ENCODE assay signal across 21 mouse cellular contexts in genomic region chr17:73807211-73807610, GRCm38 (mm10). TPM values are rescaled to one million over a fixed set of nuclear protein-coding genes. Genes with fewer than 3 reads are reported as not detected.
DNase-seq lines count a peak whose midpoint lies in the region; ATAC-seq and TF ChIP-seq lines count a peak whose summit lies in the region.
"Had no signal": no experiment of that assay in that cellular context is flagged by ENCODE, and none has a peak within 500 bp of the region (broad histone marks: within the 10 kb centered on the region; RNA-seq: fewer than 3 reads in every experiment).

No protein-coding gene starts in this region.

- H3K4me3 ChIP-seq in hindbrain, postnatal 0 days (ENCODE audit: low read length) = no peak overlapping the region
- no peak overlapping the region for H3K4me3 ChIP-seq in hindbrain, embryonic 13.5 days
- H3K4me3 ChIP-seq in liver, embryonic 11.5 days (ENCODE audit: low read depth, low read length) = peak overlapping the region; percentile 22; the same call in 1 of the 2 replicates

- no peaks in the 10 kb centered on the region; the same call in 1 of the 2 replicates for H3K4me1 ChIP-seq in hindbrain, postnatal 0 days (ENCODE audit: insufficient read depth, low read length)
- H3K4me1 ChIP-seq in hindbrain, embryonic 13.5 days (replicated peaks) = peaks cover 21% of the 10 kb centered on the region
- H3K4me1 ChIP-seq in liver, embryonic 11.5 days (replicated peaks; ENCODE audit: control insufficient read depth, insufficient read depth, low read length) = peaks cover 3% of the 10 kb centered on the region; the same call in 1 of the 2 replicates

- peak; percentile 24 for DNase-seq in cerebellum, adult 9-10 months
- DNase-seq in cerebellum, postnatal 4 days (ENCODE audit: low spot score in 2 of 2) = no peak
- DNase-seq in hindbrain, postnatal 0 days (ENCODE audit: low spot score) = no peak
- DNase-seq in A20 (ENCODE audit: low read depth, low spot score) = peak; percentile 67
- DNase-seq in liver, embryonic 11.5 days (ENCODE audit: low spot score) = no peak
- no peak for DNase-seq in Muller cell, postnatal 12 days (ENCODE audit: inconsistent ontology term)
- DNase-seq in frontal cortex, postnatal 14 days (ENCODE audit: low spot score in 2 of 2) = no peak
- DNase-seq: adrenal gland, postnatal 25 days; cerebellum, adult 18-20 months; gastrocnemius, adult 2 months; heart, postnatal 4 days; kidney, adult 8-10 months; kidney, postnatal 4 days; layer of hippocampus, postnatal 36 days; left cerebral cortex, postnatal 4 days; lung, adult 2 months; right cerebral cortex, adult 18-20 months; thymus, adult 2 months had no signal

- no peak overlapping the region for H3K27ac ChIP-seq in hindbrain, postnatal 0 days
- no peak overlapping the region for H3K27ac ChIP-seq in hindbrain, embryonic 13.5 days
- no peak overlapping the region for H3K27ac ChIP-seq in liver, embryonic 11.5 days (ENCODE audit: low read depth, low read length)
- H3K27ac ChIP-seq: gastrocnemius, adult 2 months had no signal

- no peak for ATAC-seq in hindbrain, postnatal 0 days
- ATAC-seq in hindbrain, embryonic 13.5 days (ENCODE audit: low FRiP score) = no peak
- no peak; the same call in 1 of the 2 replicates for ATAC-seq in liver, embryonic 11.5 days (replicated peaks; ENCODE audit: low FRiP score)
- ATAC-seq: forebrain, embryonic 16.5 days; midbrain, embryonic 16.5 days had no signal

- H3K4me2 ChIP-seq in hindbrain, postnatal 0 days (ENCODE audit: low read depth, low read length) = peak overlapping the region; percentile 62
- no peak overlapping the region for H3K4me2 ChIP-seq in hindbrain, embryonic 13.5 days
- peak overlapping the region; percentile 45 for H3K4me2 ChIP-seq in liver, embryonic 11.5 days

- 83% methylated on average over 5 of the region's 5 CpGs for WGBS in hindbrain, postnatal 0 days
- WGBS in hindbrain, embryonic 13.5 days = 92% methylated on average over 5 of the region's 5 CpGs
- WGBS in liver, embryonic 11.5 days = 63% methylated on average over 5 of the region's 5 CpGs

- no peaks in the 10 kb centered on the region for H3K36me3 ChIP-seq in hindbrain, postnatal 0 days (ENCODE audit: insufficient read depth, low read length)
- no peaks in the 10 kb centered on the region for H3K36me3 ChIP-seq in hindbrain, embryonic 13.5 days
- no peaks in the 10 kb centered on the region for H3K36me3 ChIP-seq in liver, embryonic 11.5 days (ENCODE audit: control insufficient read depth, insufficient read depth, low read length)

- no peaks in the 10 kb centered on the region for H3K27me3 ChIP-seq in hindbrain, postnatal 0 days (ENCODE audit: insufficient read depth, low read length)
- no peaks in the 10 kb centered on the region for H3K27me3 ChIP-seq in hindbrain, embryonic 13.5 days
- no peaks in the 10 kb centered on the region; the same call in 1 of the 2 replicates for H3K27me3 ChIP-seq in liver, embryonic 11.5 days (replicated peaks; ENCODE audit: control insufficient read depth, insufficient read depth, low read length)

- H3K9ac ChIP-seq in hindbrain, postnatal 0 days (replicated peaks; ENCODE audit: low read length) = no peak overlapping the region
- no peak overlapping the region for H3K9ac ChIP-seq in hindbrain, embryonic 13.5 days
- H3K9ac ChIP-seq in liver, embryonic 11.5 days (ENCODE audit: low read depth, low read length) = no peak overlapping the region

- no peaks in the 10 kb centered on the region for H3K9me3 ChIP-seq in hindbrain, postnatal 0 days (ENCODE audit: low read length)
- H3K9me3 ChIP-seq in hindbrain, embryonic 13.5 days = no peaks in the 10 kb centered on the region
- no peaks in the 10 kb centered on the region for H3K9me3 ChIP-seq in liver, embryonic 11.5 days (ENCODE audit: control insufficient read depth, low read length)

- no peak for TF ChIP-seq CTCF in hindbrain, postnatal 0 days (IDR thresholded peaks at IDR 0.05; ENCODE audit: low read depth)

RNA-seq across cellular contexts. Expression of gene Ehd3, which starts 3.3 kb away (rescaled TPM):
- total RNA-seq in hindbrain, postnatal 0 days (2014; rRNA removed) = 42.7 and 51.6 TPM in 2 replicates
- 22.8 and 25.5 TPM in 2 replicates for polyA plus RNA-seq in hindbrain, postnatal 0 days (2015; fragmentation: Nextera tagmentation; extraction: Ambion mirVana)
- polyA plus RNA-seq in hindbrain, embryonic 13.5 days (2015; fragmentation: Nextera tagmentation; extraction: Ambion mirVana) = 13.7 and 14.9 TPM in 2 replicates
- polyA plus RNA-seq in liver, embryonic 11.5 days (2014; fragmentation: Nextera tagmentation; extraction: Ambion mirVana) = 42.2 and 44.4 TPM in 2 replicates

Comparison
In these comparisons a context has a peak if more than half of its experiments do, and no peak if none do; other contexts are left out.
1. DNase-seq: peak in cerebellum, adult 9-10 months (single experiment) and A20 (single experiment); none in cerebellum, postnatal 4 days (0 of 2), hindbrain, postnatal 0 days (single experiment), liver, embryonic 11.5 days (single experiment), Muller cell, postnatal 12 days (single experiment) and frontal cortex, postnatal 14 days (0 of 2).